18 mouse cellular contexts compared by ENCODE assay signal in genomic region chr12:31256121-31256903, GRCm38 (mm10). TPM values are rescaled to one million over a fixed set of nuclear protein-coding genes. Genes with fewer than 3 reads are reported as not detected.
DNase-seq lines count a peak whose midpoint lies in the region; ATAC-seq and TF ChIP-seq lines count a peak whose summit lies in the region.
"Had no signal": no experiment of that assay in that cellular context is flagged by ENCODE, and none has a peak within 500 bp of the region (broad histone marks: within the 10 kb centered on the region; RNA-seq: fewer than 3 reads in every experiment).

No protein-coding gene starts in this region.

- TF ChIP-seq CTCF in liver, adult 2 months (IDR thresholded peaks at IDR 0.05; ENCODE audit: low read depth, low read length) = no peak
- TF ChIP-seq CTCF in intestine, postnatal 0 days (IDR thresholded peaks at IDR 0.05; ENCODE audit: low read depth) = no peak
- no peak for TF ChIP-seq CTCF in kidney, postnatal 0 days (IDR thresholded peaks at IDR 0.05; ENCODE audit: low read depth)

- WGBS in liver, adult 2 months = 57% methylated on average over 9 of the region's 9 CpGs
- 74% methylated on average over 9 of the region's 9 CpGs for WGBS in liver, embryonic 11.5 days
- 44% methylated on average over 9 of the region's 9 CpGs for WGBS in intestine, postnatal 0 days
- 53% methylated on average over 9 of the region's 9 CpGs for WGBS in kidney, postnatal 0 days

- H3K9me3 ChIP-seq in liver, embryonic 11.5 days (ENCODE audit: control insufficient read depth, low read length) = no peaks in the 10 kb centered on the region
- H3K9me3 ChIP-seq in intestine, postnatal 0 days (ENCODE audit: control insufficient read depth) = no peaks in the 10 kb centered on the region
- no peaks in the 10 kb centered on the region for H3K9me3 ChIP-seq in kidney, postnatal 0 days (replicated peaks; ENCODE audit: low read length)

- H3K4me1 ChIP-seq in liver, adult 2 months (ENCODE audit: control insufficient read depth, insufficient read depth, low read length) = no peaks in the 10 kb centered on the region
- H3K4me1 ChIP-seq in liver, embryonic 11.5 days (replicated peaks; ENCODE audit: control insufficient read depth, insufficient read depth, low read length) = no peaks in the 10 kb centered on the region
- peaks cover 12% of the 10 kb centered on the region; the same call in 1 of the 2 replicates for H3K4me1 ChIP-seq in intestine, postnatal 0 days (replicated peaks; ENCODE audit: control insufficient read depth, insufficient read depth, low read length)
- H3K4me1 ChIP-seq in kidney, postnatal 0 days (replicated peaks; ENCODE audit: insufficient read depth, low read length) = peaks cover 6% of the 10 kb centered on the region; the same call in 1 of the 2 replicates

- no peak overlapping the region for H3K27ac ChIP-seq in liver, adult 2 months (replicated peaks; ENCODE audit: insufficient read depth, low read depth, low read length)
- no peak overlapping the region for H3K27ac ChIP-seq in liver, embryonic 11.5 days (ENCODE audit: low read depth, low read length)
- H3K27ac ChIP-seq in intestine, postnatal 0 days (ENCODE audit: low read depth, low read length) = no peak overlapping the region
- peak overlapping the region; percentile 78 for H3K27ac ChIP-seq in kidney, postnatal 0 days
- H3K27ac ChIP-seq: left cerebral cortex, adult 2 months; macrophage had no signal

- no peaks in the 10 kb centered on the region for H3K79me2 ChIP-seq in liver, adult 2 months (ENCODE audit: control insufficient read depth, insufficient read depth, low read length)

- no peak; the same call in 1 of the 2 replicates for ATAC-seq in liver, embryonic 11.5 days (replicated peaks; ENCODE audit: low FRiP score)
- ATAC-seq in intestine, postnatal 0 days = peak; percentile 85
- ATAC-seq in kidney, postnatal 0 days (replicated peaks; ENCODE audit: low FRiP score, low read depth) = peak; percentile 93

- H3K36me3 ChIP-seq in liver, adult 2 months (ENCODE audit: control insufficient read depth, insufficient read depth, low read length) = no peaks in the 10 kb centered on the region
- H3K36me3 ChIP-seq in liver, embryonic 11.5 days (ENCODE audit: control insufficient read depth, insufficient read depth, low read length) = no peaks in the 10 kb centered on the region
- no peaks in the 10 kb centered on the region for H3K36me3 ChIP-seq in intestine, postnatal 0 days (ENCODE audit: control insufficient read depth, insufficient read depth)
- H3K36me3 ChIP-seq in kidney, postnatal 0 days (ENCODE audit: insufficient read depth, low read length) = no peaks in the 10 kb centered on the region

- intact Hi-C loops in gastrocnemius, postnatal 36 days (cut with DNase I) = no loop called here

- DNase-seq in liver, adult 2 months (ENCODE audit: extremely low read depth, low read depth, low spot score) = peak; percentile 7
- DNase-seq in liver, embryonic 11.5 days (ENCODE audit: low spot score) = no peak
- DNase-seq in kidney, postnatal 0 days (ENCODE audit: low spot score) = peak; percentile 80
- DNase-seq in lung, postnatal 36 days = peak; percentile 58
- no peak for DNase-seq in gastrocnemius, postnatal 36 days
- DNase-seq in layer of hippocampus, adult 11-12 months (ENCODE audit: low spot score) = no peak
- no peak for DNase-seq in frontal cortex, adult 2 months (ENCODE audit: extremely low spot score in 1 of 2, low spot score in 1 of 2)
- DNase-seq: cerebellum, adult 11-12 months; thymus, postnatal 4 days had no signal

- no peaks in the 10 kb centered on the region; the same call in 1 of the 2 replicates for H3K27me3 ChIP-seq in liver, adult 2 months (ENCODE audit: control insufficient read depth, insufficient read depth, low read length)
- no peaks in the 10 kb centered on the region for H3K27me3 ChIP-seq in liver, embryonic 11.5 days (replicated peaks; ENCODE audit: control insufficient read depth, insufficient read depth, low read length)
- no peaks in the 10 kb centered on the region for H3K27me3 ChIP-seq in intestine, postnatal 0 days (replicated peaks; ENCODE audit: control insufficient read depth, insufficient read depth, low read length)
- no peaks in the 10 kb centered on the region for H3K27me3 ChIP-seq in kidney, postnatal 0 days (ENCODE audit: insufficient read depth, low read length)

- no peak for TF ChIP-seq POLR2A in liver, adult 2 months (IDR thresholded peaks at IDR 0.05; ENCODE audit: extremely low read depth, insufficient read depth, low read length)

- H3K4me3 ChIP-seq in liver, adult 2 months (ENCODE audit: insufficient read depth, low read depth, low read length) = no peak overlapping the region
- no peak overlapping the region for H3K4me3 ChIP-seq in liver, embryonic 11.5 days (ENCODE audit: low read depth, low read length)
- no peak overlapping the region for H3K4me3 ChIP-seq in intestine, postnatal 0 days (ENCODE audit: low read depth, low read length)
- no peak overlapping the region for H3K4me3 ChIP-seq in kidney, postnatal 0 days (replicated peaks; ENCODE audit: low read depth, low read length)
- H3K4me3 ChIP-seq: erythroblast, embryonic 14.5 days; left cerebral cortex, adult 2 months had no signal

- no peak overlapping the region for H3K4me2 ChIP-seq in liver, embryonic 11.5 days
- no peak overlapping the region; the same call in 1 of the 2 replicates for H3K4me2 ChIP-seq in intestine, postnatal 0 days (replicated peaks; ENCODE audit: low read depth)
- no peak overlapping the region for H3K4me2 ChIP-seq in kidney, postnatal 0 days (ENCODE audit: low read length)

- no peak overlapping the region for H3K9ac ChIP-seq in liver, adult 2 months (ENCODE audit: low read depth, low read length)
- no peak overlapping the region for H3K9ac ChIP-seq in liver, embryonic 11.5 days (ENCODE audit: low read depth, low read length)
- H3K9ac ChIP-seq in intestine, postnatal 0 days (ENCODE audit: low read depth, low read length) = no peak overlapping the region
- H3K9ac ChIP-seq in kidney, postnatal 0 days (ENCODE audit: low read depth, low read length) = no peak overlapping the region

RNA-seq across cellular contexts. Expression of gene Lamb1, which starts 8.7 kb away (rescaled TPM):
- 7.3 TPM in 2 replicates for total RNA-seq in liver, adult 2 months (2014; rRNA removed)
- polyA plus RNA-seq in liver, adult 2 months (2012; rRNA removed) = 2.7 and 2.8 TPM in 2 replicates
- polyA plus RNA-seq in liver, embryonic 11.5 days (2014; fragmentation: Nextera tagmentation; extraction: Ambion mirVana) = 16.2 and 17.0 TPM in 2 replicates
- 25.8 and 27.5 TPM in 2 replicates for polyA plus RNA-seq in intestine, postnatal 0 days (2015; fragmentation: Nextera tagmentation; extraction: Ambion mirVana)
- 115 and 128 TPM in 2 replicates for polyA plus RNA-seq in kidney, postnatal 0 days (2015; fragmentation: Nextera tagmentation; extraction: Ambion mirVana)
- total RNA-seq in gastrocnemius, postnatal 36 days (2021) = 10 to 100 TPM; 22.2 to 24.5 TPM
- polyA plus RNA-seq in frontal cortex, adult 2 months (2012; rRNA removed) = 7.6 and 8.4 TPM in 2 replicates
- total RNA-seq: granulocyte monocyte progenitor cell, adult 5-6 weeks; hematopoietic stem cell, adult 5-6 weeks; MEL had no signal

RNA-seq across cellular contexts. Expression of gene Gm6993, which starts 15.7 kb away (rescaled TPM):
- not detected in 2 replicates for total RNA-seq in liver, adult 2 months (2014; rRNA removed)
- polyA plus RNA-seq in liver, adult 2 months (2012; rRNA removed) = not detected in 2 replicates
- not detected in 2 replicates for polyA plus RNA-seq in liver, embryonic 11.5 days (2014; fragmentation: Nextera tagmentation; extraction: Ambion mirVana)
- polyA plus RNA-seq in intestine, postnatal 0 days (2015; fragmentation: Nextera tagmentation; extraction: Ambion mirVana) = not detected in 2 replicates
- not detected in 2 replicates for polyA plus RNA-seq in kidney, postnatal 0 days (2015; fragmentation: Nextera tagmentation; extraction: Ambion mirVana)
- total RNA-seq in gastrocnemius, postnatal 36 days (2021) = not detected
- not detected in 2 replicates for polyA plus RNA-seq in frontal cortex, adult 2 months (2012; rRNA removed)
- total RNA-seq: granulocyte monocyte progenitor cell, adult 5-6 weeks; hematopoietic stem cell, adult 5-6 weeks; left cerebral cortex, adult 2 months; MEL; midbrain, postnatal 0 days had no signal
- polyA plus RNA-seq: erythroblast, embryonic 14.5 days; macrophage; midbrain, postnatal 0 days; neural tube, embryonic 14.5 days had no signal

Comparison
In these comparisons a context has a peak if more than half of its experiments do, and no peak if none do; other contexts are left out.
1. DNase-seq: peak in liver, adult 2 months (single experiment), kidney, postnatal 0 days (single experiment) and lung, postnatal 36 days (single experiment); none in liver, embryonic 11.5 days (single experiment), gastrocnemius, postnatal 36 days (0 of 2), layer of hippocampus, adult 11-12 months (single experiment) and frontal cortex, adult 2 months (0 of 2).